Comparison of ENCODE assay signal across 8 mouse cellular contexts in the genomic region with DNA sequence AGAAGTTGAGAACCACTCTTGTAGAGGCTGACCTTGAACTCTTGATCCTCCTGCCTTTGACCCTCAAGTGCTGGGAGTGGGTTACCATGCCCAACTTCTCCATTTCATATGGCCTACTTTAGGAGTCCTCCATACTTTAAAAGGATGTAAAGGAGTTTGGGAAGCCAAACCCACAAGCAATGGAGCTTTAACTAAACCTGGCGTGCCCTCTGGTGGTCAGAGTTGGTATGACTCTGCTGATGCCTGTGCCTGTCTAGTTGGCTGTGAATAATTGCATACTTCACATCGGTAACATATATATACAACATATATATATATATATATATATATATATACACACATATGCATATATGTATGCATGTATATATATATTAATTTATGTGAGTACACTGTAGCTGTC. TPM values are rescaled to one million over a fixed set of nuclear protein-coding genes. Genes with fewer than 3 reads are reported as not detected.
A peak's percentile ranks its signal among the peaks of the same experiment; 100 is the strongest.
DNase-seq lines count a peak whose midpoint lies in the region; ATAC-seq and TF ChIP-seq lines count a peak whose summit lies in the region.
"Had no signal": no experiment of that assay in that cellular context is flagged by ENCODE, and none has a peak within 500 bp of the region (broad histone marks: within the 10 kb centered on the region; RNA-seq: fewer than 3 reads in every experiment).

No protein-coding gene starts in this region.

- no peak overlapping the region for H3K4me3 ChIP-seq in ES-Bruce4 (ENCODE audit: low read depth, low read length)
- no peak overlapping the region for H3K4me3 ChIP-seq in liver, embryonic 14.5 days (ENCODE audit: insufficient read depth in 1 of 2, low read depth in 2 of 2, low read length in 2 of 2)
- H3K4me3 ChIP-seq: hindbrain, embryonic 15.5 days had no signal

- H3K4me2 ChIP-seq in liver, embryonic 14.5 days (ENCODE audit: low read depth) = no peak overlapping the region
- H3K4me2 ChIP-seq: hindbrain, embryonic 15.5 days had no signal

- 5% methylated on average over 2 of the region's 2 CpGs for WGBS in liver, embryonic 14.5 days (ENCODE audit: insufficient replicate concordance)

- no peaks in the 10 kb centered on the region for H3K4me1 ChIP-seq in ES-Bruce4 (ENCODE audit: control insufficient read depth, insufficient read depth, low read length)
- peaks cover 1 to 6% of the 10 kb centered on the region in 2 experiments for H3K4me1 ChIP-seq in liver, embryonic 14.5 days (replicated peaks; ENCODE audit: control insufficient read depth in 2 of 2, insufficient read depth in 2 of 2, low read length in 1 of 2)

- TF ChIP-seq EP300 in ES-Bruce4 (IDR thresholded peaks at IDR 0.05; ENCODE audit: insufficient read depth, low read depth, low read length) = no peak
- no peak for TF ChIP-seq EP300 in liver, embryonic 14.5 days (IDR thresholded peaks at IDR 0.05; ENCODE audit: low read depth)

- peak; percentile 64 for DNase-seq in A20 (ENCODE audit: low read depth, low spot score)
- peak; percentile 85 to 92 for DNase-seq in cerebellum, adult 18-20 months
- DNase-seq in frontal cortex, postnatal 36 days (ENCODE audit: low spot score in 2 of 2) = peak; percentile 89 to 94
- peak; percentile 86 for DNase-seq in kidney, postnatal 14 days
- peak in 2 of 3 experiments; percentile 55 to 64 for DNase-seq in liver, embryonic 14.5 days (ENCODE audit: low read depth in 3 of 3, low spot score in 3 of 3)
- DNase-seq in right cerebral cortex, postnatal 25 days = peak; percentile 80

- no peaks in the 10 kb centered on the region for H3K9me3 ChIP-seq in ES-Bruce4 (replicated peaks; ENCODE audit: control insufficient read depth, insufficient read depth, low read length, poor library complexity, severe bottlenecking)
- no peaks in the 10 kb centered on the region for H3K9me3 ChIP-seq in liver, embryonic 14.5 days (ENCODE audit: control insufficient read depth, low read length)
- H3K9me3 ChIP-seq: hindbrain, embryonic 15.5 days had no signal

- no peaks in the 10 kb centered on the region for H3K36me3 ChIP-seq in ES-Bruce4 (ENCODE audit: control insufficient read depth, insufficient read depth, low read length, poor library complexity, severe bottlenecking)
- no peaks in the 10 kb centered on the region for H3K36me3 ChIP-seq in liver, embryonic 14.5 days (replicated peaks; ENCODE audit: control insufficient read depth, insufficient read depth, low read depth)
- H3K36me3 ChIP-seq: hindbrain, embryonic 15.5 days had no signal

- no peak for ATAC-seq in liver, embryonic 14.5 days (ENCODE audit: insufficient read depth)

- TF ChIP-seq POLR2A in ES-Bruce4 (IDR thresholded peaks at IDR 0.05; ENCODE audit: insufficient read depth, low read length) = no peak

- peak; percentile 67 for TF ChIP-seq CTCF in ES-Bruce4 (IDR thresholded peaks at IDR 0.05; ENCODE audit: low read depth, low read length)
- TF ChIP-seq CTCF in liver, embryonic 14.5 days (IDR thresholded peaks at IDR 0.05; ENCODE audit: low read depth) = peak; percentile 89

- H3K27me3 ChIP-seq in ES-Bruce4 (ENCODE audit: control insufficient read depth, insufficient read depth, low read length, poor library complexity, severe bottlenecking) = no peaks in the 10 kb centered on the region
- no peaks in the 10 kb centered on the region; the same call in 1 of the 2 replicates for H3K27me3 ChIP-seq in liver, embryonic 14.5 days (ENCODE audit: control insufficient read depth, insufficient read depth, low read length)

- no peak overlapping the region for H3K27ac ChIP-seq in ES-Bruce4 (ENCODE audit: insufficient read depth, low read length)
- H3K27ac ChIP-seq in liver, embryonic 14.5 days = no peak overlapping the region
- H3K27ac ChIP-seq: hindbrain, embryonic 15.5 days had no signal

- H3K9ac ChIP-seq in ES-Bruce4 (ENCODE audit: low read depth, poor library complexity, severe bottlenecking) = no peak overlapping the region
- H3K9ac ChIP-seq in liver, embryonic 14.5 days (replicated peaks) = no peak overlapping the region
- H3K9ac ChIP-seq: hindbrain, embryonic 15.5 days had no signal

RNA-seq across cellular contexts. Expression of gene Hif3a, which starts 4.2 kb away (rescaled TPM):
- polyA plus RNA-seq in ES-Bruce4 (2011; ENCODE audit: insufficient read depth, insufficient read length, low read depth, missing spikeins) = 11.9 and 14.0 TPM in 2 replicates
- 9.8 and 12.2 TPM in 2 replicates for polyA plus RNA-seq in liver, embryonic 14.5 days (2012; rRNA removed)
- polyA plus RNA-seq in liver, embryonic 14.5 days (2014; fragmentation: Nextera tagmentation; extraction: Ambion mirVana) = 22.8 and 23.9 TPM in 2 replicates

RNA-seq across cellular contexts. Expression of gene Psg16, which starts 7.4 kb away (rescaled TPM):
- polyA plus RNA-seq in ES-Bruce4 (2011; ENCODE audit: insufficient read depth, insufficient read length, low read depth, missing spikeins) = 0.29 and 3.3 TPM in 2 replicates
- 0.02 and 0.18 TPM in 2 replicates for polyA plus RNA-seq in liver, embryonic 14.5 days (2012; rRNA removed)
- polyA plus RNA-seq in liver, embryonic 14.5 days (2014; fragmentation: Nextera tagmentation; extraction: Ambion mirVana) = 0.08 TPM in 2 replicates

RNA-seq across cellular contexts. Expression of gene Ppp5c, which starts 38.7 kb away (rescaled TPM):
- 106 and 107 TPM in 2 replicates for polyA plus RNA-seq in ES-Bruce4 (2011; ENCODE audit: insufficient read depth, insufficient read length, low read depth, missing spikeins)
- 61.7 and 68.3 TPM in 2 replicates for polyA plus RNA-seq in liver, embryonic 14.5 days (2012; rRNA removed)
- polyA plus RNA-seq in liver, embryonic 14.5 days (2014; fragmentation: Nextera tagmentation; extraction: Ambion mirVana) = 38.5 and 42.8 TPM in 2 replicates
